Mouse (Mus musculus) ovary, adult 18-20 months (tissue): ENCODE results near the gene Trappc11.
"Not testable (repeated sequence)": the region's sequence is repeated elsewhere in the genome, so short reads cannot be mapped to it uniquely, and the experiment has no call there.

Experiments
- DNase-seq: peaks from one replicate; pipeline ENCODE4 v3.0.0; 2022; ENCODE audit warnings: low spot score, mixed read lengths

Gene Trappc11

DNA sequence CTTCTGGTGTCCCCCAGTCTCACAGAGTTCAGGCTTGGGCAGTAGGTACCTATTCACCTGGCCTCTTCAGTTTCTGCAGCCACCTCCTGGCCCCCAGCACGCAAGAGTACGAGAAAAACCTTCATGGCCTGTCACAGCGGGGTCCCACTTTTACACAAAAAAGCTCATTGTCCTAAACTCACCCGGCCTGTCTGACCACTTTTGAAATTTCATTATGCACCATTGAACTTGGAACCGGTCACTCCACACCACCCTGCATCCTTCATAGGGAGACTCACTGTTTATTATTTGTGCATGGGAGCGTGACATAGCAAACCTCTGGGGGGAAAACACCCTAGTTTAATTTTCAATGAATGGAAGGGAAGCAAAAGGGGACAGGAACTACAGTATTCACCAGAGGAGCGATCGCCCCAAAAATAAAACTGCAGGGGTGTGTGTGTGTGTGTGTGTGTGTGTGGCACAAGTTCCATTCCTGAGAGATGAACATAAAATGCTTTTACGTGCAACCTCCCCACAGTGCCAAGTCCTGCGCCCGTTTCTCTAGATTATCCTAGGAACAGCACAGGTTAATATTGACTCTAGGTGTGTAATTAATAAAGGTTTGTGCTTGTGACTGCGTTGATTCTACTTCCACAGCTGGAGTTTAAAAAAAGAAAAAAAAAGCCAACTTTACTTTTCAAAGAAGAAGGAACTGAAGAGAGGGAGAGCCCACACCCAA lies 50.8 kb downstream of the Trappc11 start:
- DNase-seq, result no peak

DNA sequence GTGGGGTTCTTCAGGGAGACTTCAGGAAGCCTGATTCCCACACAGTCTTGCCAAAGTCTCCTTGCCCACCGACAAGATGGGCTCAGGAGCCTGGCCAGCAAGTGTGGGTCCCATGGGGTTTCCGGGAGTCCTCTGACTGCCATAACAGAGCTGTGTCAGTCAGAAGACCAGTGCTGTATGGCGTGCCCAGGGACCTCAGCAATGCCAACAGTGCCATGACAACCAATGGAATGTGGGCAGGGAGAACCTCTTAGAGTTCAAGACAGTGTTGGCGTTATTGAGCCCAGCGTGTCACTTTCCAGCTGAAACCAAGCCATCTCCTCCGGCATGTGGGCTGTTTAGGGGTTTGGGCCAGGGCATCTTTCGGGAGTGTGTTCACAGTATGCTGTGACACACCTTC lies 53.2 kb downstream of the Trappc11 start:
- DNase-seq, result no peak

DNA sequence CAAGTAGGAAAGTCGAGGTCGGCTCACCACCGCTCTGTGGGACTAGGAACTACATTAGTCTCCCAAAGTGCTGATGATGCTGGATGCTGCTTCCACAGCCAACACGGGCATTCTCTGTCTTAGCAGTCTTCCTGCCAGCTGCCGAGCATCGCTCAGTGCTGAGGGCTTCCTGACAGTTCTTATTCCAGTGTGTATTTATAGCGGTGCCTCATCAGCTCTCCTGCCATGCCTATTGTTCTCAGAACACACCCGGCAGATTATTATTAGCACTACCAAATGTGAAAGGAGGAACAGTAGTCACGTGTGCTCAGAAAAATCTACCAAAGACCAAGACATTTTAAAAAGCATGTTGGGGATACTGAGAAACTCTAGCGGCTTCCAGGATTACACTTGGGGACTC lies 71.6 kb downstream of the Trappc11 start:
- no peak for DNase-seq

DNA sequence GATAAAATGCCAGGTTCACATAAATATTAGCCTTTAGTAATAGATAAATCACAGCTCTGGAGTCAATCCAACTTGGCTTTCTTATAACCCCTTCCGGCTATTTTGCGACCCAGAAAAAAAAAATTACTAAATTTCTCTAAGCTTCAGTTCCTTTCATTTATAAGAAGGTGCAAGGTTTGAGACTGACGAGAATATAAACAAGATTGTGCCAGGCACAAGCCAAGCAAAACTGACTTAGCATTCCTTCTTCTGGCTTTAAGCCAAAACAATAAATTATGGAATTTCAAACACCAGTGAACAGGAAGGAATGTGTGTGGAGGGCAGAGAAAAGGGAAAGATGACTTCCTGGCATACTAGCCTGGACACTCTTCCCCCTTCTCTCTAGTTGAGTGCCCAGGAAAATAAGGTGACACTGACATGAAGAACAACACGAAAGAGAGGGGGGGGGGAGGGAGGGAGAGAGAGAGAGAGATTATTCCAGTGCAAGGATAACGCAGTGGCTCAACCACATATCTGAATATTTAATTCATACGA lies 74.0 kb downstream of the Trappc11 start:
- no peak for DNase-seq

DNA sequence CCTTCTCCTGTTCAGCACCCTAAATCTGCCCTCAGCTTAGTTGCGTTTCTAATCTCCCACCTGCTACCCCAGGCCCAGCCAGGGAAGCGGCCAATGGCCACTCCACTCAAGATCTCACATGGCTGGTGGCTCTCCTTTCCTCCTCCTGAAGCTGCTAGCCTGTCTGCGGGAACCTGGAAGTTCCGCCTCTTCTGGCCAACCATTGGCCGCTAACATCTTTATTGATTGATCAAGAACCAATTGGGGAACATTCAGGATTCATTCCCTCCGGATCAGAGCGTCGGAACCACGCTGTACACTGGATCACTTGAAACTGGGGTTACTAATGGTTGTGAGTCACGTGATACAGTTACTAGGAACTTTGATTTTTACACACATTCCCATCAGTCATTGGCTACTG lies 74.7 kb downstream of the Trappc11 start:
- no peak for DNase-seq

DNA sequence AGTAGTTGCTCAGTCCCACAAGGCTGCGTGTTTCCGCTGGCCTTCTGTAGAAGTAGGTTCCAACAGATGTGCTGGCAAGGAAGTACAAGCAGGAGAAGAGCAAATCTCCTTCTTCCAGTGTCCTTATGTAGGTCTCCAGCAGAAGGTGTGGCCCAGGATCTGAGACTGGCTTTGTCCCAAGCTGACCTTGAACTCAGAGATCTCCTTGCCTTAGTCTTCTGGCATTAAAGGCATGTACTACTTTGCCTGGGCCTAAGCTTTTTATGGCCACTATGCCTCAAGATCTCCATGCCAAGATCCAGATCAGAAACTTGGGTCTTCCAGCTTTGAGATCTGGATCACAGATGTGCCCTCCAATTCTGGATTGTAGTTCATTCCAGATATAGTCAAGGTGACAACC lies 84.1 kb downstream of the Trappc11 start:
- DNase-seq, result not testable (repeated sequence)

DNA sequence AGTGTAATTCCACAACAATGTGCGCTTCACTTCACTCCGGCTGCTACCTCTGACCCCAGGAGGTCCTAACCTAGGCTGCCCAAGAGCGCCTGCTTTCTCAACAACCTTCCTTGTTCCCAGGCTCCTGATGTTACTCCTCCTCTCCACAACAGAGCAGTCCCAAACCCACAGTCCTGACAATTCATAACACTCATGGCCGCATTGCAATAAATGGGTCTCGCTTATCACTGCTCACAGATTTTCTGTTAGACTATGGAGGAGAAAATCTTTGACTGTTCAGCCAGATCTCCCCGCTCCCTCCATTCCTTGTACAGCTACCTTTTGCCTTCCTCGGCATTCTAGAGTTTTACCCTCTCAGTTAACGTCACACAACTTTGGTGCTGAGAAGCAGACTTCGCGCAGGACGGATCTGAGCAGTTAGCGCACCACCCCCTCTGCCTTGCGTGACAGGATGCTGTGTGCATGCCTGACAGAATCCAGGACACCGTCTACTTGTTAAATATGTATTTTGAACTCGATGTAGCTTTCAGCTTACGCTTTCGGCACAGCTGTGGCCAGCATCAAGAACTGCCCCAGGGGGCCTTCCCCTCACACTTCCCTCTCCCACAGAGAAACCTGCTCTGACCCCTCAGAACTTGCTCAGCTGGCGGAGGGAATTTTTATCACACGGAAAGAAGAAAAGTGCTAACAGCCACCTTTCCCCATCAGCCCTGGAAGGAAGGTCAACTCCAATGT lies 86.8 kb downstream of the Trappc11 start, which contains the start of gene Stox2:
Gene Stox2 (minus strand): TSS at position 51 of the 735 bp plus-strand sequence.
- no peak for DNase-seq
